Mouse (Mus musculus): ENCODE data around the gene Ncoa1. TPM values are rescaled to one million over a fixed set of nuclear protein-coding genes. Genes with fewer than 3 reads are reported as not detected.
"Not testable (repeated sequence)": the region's sequence is repeated elsewhere in the genome, so short reads cannot be mapped to it uniquely, and the experiment has no call there.

Gene Ncoa1
- polyA plus RNA-seq, 1 experiment from 2014 or later, result 7.2 TPM

- Histone ChIP-seq H3K4me3 (ENCODE audit: low read depth, low read length) (no peak overlapping the region), H3K27ac (ENCODE audit: low read depth, low read length) (no peak overlapping the region), H3K4me1 (replicated peaks; ENCODE audit: control insufficient read depth, insufficient read depth, low read length) (no peaks in the 10 kb centered on the region), H3K9me3 (ENCODE audit: control insufficient read depth, low read length) (no peaks in the 10 kb centered on the region), H3K9ac (ENCODE audit: low read depth, low read length) (no peak overlapping the region), H3K27me3 (ENCODE audit: control insufficient read depth, insufficient read depth, low read length) (no peaks in the 10 kb centered on the region), H3K36me3 (ENCODE audit: control insufficient read depth, insufficient read depth, low read length) (no peaks in the 10 kb centered on the region), H3K4me2 (replicated peaks; ENCODE audit: low read depth, low read length) (no peak overlapping the region)
- 90% methylated on average over 16 of the region's 16 CpGs for WGBS
- DNase-seq (ENCODE audit: low spot score) (no peak), ATAC-seq (ENCODE audit: low FRiP score) (no peak)
Measured at GRCm38 (mm10) chr12:4252742-4253655, 224.0 kb downstream of the Ncoa1 start.

GRCm38 (mm10) chr12:4249786-4250185, 227.2 kb downstream of the Ncoa1 start:
- 89% methylated on average over 6 of the region's 6 CpGs for WGBS
- Histone ChIP-seq H3K4me3 (ENCODE audit: low read depth, low read length) (no peak overlapping the region), H3K36me3 (ENCODE audit: control insufficient read depth, insufficient read depth, low read length) (no peaks in the 10 kb centered on the region), H3K4me1 (replicated peaks; ENCODE audit: control insufficient read depth, insufficient read depth, low read length) (no peaks in the 10 kb centered on the region), H3K27me3 (ENCODE audit: control insufficient read depth, insufficient read depth, low read length) (no peaks in the 10 kb centered on the region), H3K9me3 (ENCODE audit: control insufficient read depth, low read length) (no peaks in the 10 kb centered on the region), H3K9ac (ENCODE audit: low read depth, low read length) (no peak overlapping the region), H3K4me2 (replicated peaks; ENCODE audit: low read depth, low read length) (no peak overlapping the region), H3K27ac (ENCODE audit: low read depth, low read length) (no peak overlapping the region)
- no peak for ATAC-seq (ENCODE audit: low FRiP score)
- DNase-seq (ENCODE audit: low spot score), result no peak

GRCm38 (mm10) chr12:4245742-4246141, 231.2 kb downstream of the Ncoa1 start:
- Histone ChIP-seq H3K27ac (ENCODE audit: low read depth, low read length) (no peak overlapping the region), H3K36me3 (ENCODE audit: control insufficient read depth, insufficient read depth, low read length) (no peaks in the 10 kb centered on the region), H3K9me3 (ENCODE audit: control insufficient read depth, low read length) (no peaks in the 10 kb centered on the region), H3K4me3 (ENCODE audit: low read depth, low read length) (no peak overlapping the region), H3K9ac (ENCODE audit: low read depth, low read length) (no peak overlapping the region), H3K4me2 (replicated peaks; ENCODE audit: low read depth, low read length) (no peak overlapping the region), H3K4me1 (replicated peaks; ENCODE audit: control insufficient read depth, insufficient read depth, low read length) (no peaks in the 10 kb centered on the region), H3K27me3 (ENCODE audit: control insufficient read depth, insufficient read depth, low read length) (no peaks in the 10 kb centered on the region)
- no peak for ATAC-seq (ENCODE audit: low FRiP score)
- 89% methylated on average over 10 of the region's 10 CpGs for WGBS
- DNase-seq (ENCODE audit: low spot score), result no peak

GRCm38 (mm10) chr12:4243805-4244204, 233.2 kb downstream of the Ncoa1 start:
- no peak for ATAC-seq (ENCODE audit: low FRiP score)
- 81% methylated on average over 2 of the region's 2 CpGs for WGBS
- H3K9me3 ChIP-seq (ENCODE audit: control insufficient read depth, low read length), result no peaks in the 10 kb centered on the region
- no peaks in the 10 kb centered on the region for H3K4me1 ChIP-seq (replicated peaks; ENCODE audit: control insufficient read depth, insufficient read depth, low read length)
- H3K4me3 ChIP-seq (ENCODE audit: low read depth, low read length), result no peak overlapping the region
- no peaks in the 10 kb centered on the region for H3K36me3 ChIP-seq (ENCODE audit: control insufficient read depth, insufficient read depth, low read length)
- H3K4me2 ChIP-seq (replicated peaks; ENCODE audit: low read depth, low read length), result no peak overlapping the region
- DNase-seq (ENCODE audit: low spot score), result no peak
- H3K9ac ChIP-seq (ENCODE audit: low read depth, low read length), result no peak overlapping the region
- H3K27ac ChIP-seq (ENCODE audit: low read depth, low read length), result no peak overlapping the region
- no peaks in the 10 kb centered on the region for H3K27me3 ChIP-seq (ENCODE audit: control insufficient read depth, insufficient read depth, low read length)

- 79% methylated on average over 8 of the region's 8 CpGs for WGBS
- H3K27ac ChIP-seq (ENCODE audit: low read depth, low read length); H3K27me3 ChIP-seq (ENCODE audit: control insufficient read depth, insufficient read depth, low read length); H3K4me3 ChIP-seq (ENCODE audit: low read depth, low read length); ATAC-seq (ENCODE audit: low FRiP score); H3K9ac ChIP-seq (ENCODE audit: low read depth, low read length); H3K4me1 ChIP-seq (replicated peaks; ENCODE audit: control insufficient read depth, insufficient read depth, low read length); H3K4me2 ChIP-seq (replicated peaks; ENCODE audit: low read depth, low read length); H3K9me3 ChIP-seq (ENCODE audit: control insufficient read depth, low read length); H3K36me3 ChIP-seq (ENCODE audit: control insufficient read depth, insufficient read depth, low read length); DNase-seq (ENCODE audit: low spot score): not testable (repeated sequence)
Measured at GRCm38 (mm10) chr12:4240281-4240680, 236.7 kb downstream of the Ncoa1 start.

DNA sequence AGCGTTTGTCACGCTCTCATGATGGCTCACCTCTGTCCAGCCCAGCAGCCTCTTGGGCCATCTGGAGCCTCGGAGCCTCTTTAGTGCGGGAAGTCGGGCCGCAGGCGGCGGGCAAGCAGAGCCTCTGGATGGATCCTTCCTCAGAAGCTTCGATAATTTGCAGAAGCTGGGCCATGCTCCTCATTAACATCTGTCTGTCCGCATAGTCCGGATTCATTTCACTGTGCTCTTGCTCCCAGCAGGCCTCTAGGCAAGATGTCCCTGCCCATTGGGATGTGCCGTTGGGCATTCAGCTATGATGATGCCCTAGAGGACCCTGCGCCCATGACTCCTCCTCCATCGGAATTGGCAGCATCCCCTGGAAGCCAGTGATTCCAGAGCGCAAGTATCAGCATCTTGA, 239.5 kb downstream of the Ncoa1 start:
- Histone ChIP-seq H3K4me1 (replicated peaks; ENCODE audit: control insufficient read depth, insufficient read depth, low read length) (no peaks in the 10 kb centered on the region), H3K9ac (ENCODE audit: low read depth, low read length) (no peak overlapping the region), H3K9me3 (ENCODE audit: control insufficient read depth, low read length) (no peaks in the 10 kb centered on the region), H3K27me3 (ENCODE audit: control insufficient read depth, insufficient read depth, low read length) (no peaks in the 10 kb centered on the region), H3K4me2 (replicated peaks; ENCODE audit: low read depth, low read length) (no peak overlapping the region), H3K27ac (ENCODE audit: low read depth, low read length) (no peak overlapping the region), H3K4me3 (ENCODE audit: low read depth, low read length) (no peak overlapping the region), H3K36me3 (ENCODE audit: control insufficient read depth, insufficient read depth, low read length) (no peaks in the 10 kb centered on the region)
- no peak for DNase-seq (ENCODE audit: low spot score)
- 95% methylated on average over 15 of the region's 15 CpGs for WGBS
- no peak for ATAC-seq (ENCODE audit: low FRiP score)

- Histone ChIP-seq H3K36me3 (ENCODE audit: control insufficient read depth, insufficient read depth, low read length) (no peaks in the 10 kb centered on the region), H3K4me3 (ENCODE audit: low read depth, low read length) (peak within 1 kb of the TSS; percentile 54), H3K4me1 (replicated peaks; ENCODE audit: control insufficient read depth, insufficient read depth, low read length) (no peaks in the 10 kb centered on the region), H3K27ac (ENCODE audit: low read depth, low read length) (peak within 1 kb of the TSS; percentile 76), H3K4me2 (replicated peaks; ENCODE audit: low read depth, low read length) (peak within 1 kb of the TSS; percentile 50), H3K27me3 (ENCODE audit: control insufficient read depth, insufficient read depth, low read length) (no peaks in the 10 kb centered on the region), H3K9ac (ENCODE audit: low read depth, low read length) (peak within 1 kb of the TSS; percentile 56), H3K9me3 (ENCODE audit: control insufficient read depth, low read length) (no peaks in the 10 kb centered on the region)
- peak; percentile 94 for DNase-seq (ENCODE audit: low spot score)
- under 1% methylated on average over 50 of the region's 50 CpGs for WGBS
- ATAC-seq (ENCODE audit: low FRiP score), result peak; percentile 99
Measured at GRCm38 (mm10) chr12:4233572-4234508, 243.1 kb downstream of the Ncoa1 start, which contains the start of the genes Ptrhd1 and Cenpo. Ptrhd1 (plus strand) TSS chr12:4234027. Cenpo (minus strand) TSS chr12:4234294.

DNA sequence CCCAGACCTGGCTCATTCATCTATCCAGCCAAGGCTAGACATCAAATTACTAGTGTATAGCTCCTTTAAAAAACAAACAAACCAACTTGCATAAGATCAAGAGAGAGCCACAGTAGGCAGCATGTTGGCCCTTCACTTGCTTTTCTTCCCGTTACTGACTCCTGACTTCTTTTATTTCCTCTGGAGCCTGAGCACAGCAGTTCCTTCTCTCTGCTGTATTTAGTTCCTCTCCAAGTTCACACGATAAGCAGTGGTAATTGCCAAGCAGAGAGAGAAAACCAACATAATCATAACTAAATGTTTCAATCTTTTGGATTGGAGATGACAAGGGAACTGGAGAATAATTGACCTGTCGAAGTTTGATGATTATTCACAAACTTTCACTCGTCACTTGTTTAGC, 244.2 kb downstream of the Ncoa1 start:
- Histone ChIP-seq H3K27me3 (ENCODE audit: control insufficient read depth, insufficient read depth, low read length) (no peaks in the 10 kb centered on the region), H3K9me3 (ENCODE audit: control insufficient read depth, low read length) (no peaks in the 10 kb centered on the region), H3K4me2 (replicated peaks; ENCODE audit: low read depth, low read length) (peak overlapping the region; percentile 19; the same call in 1 of the 2 replicates), H3K36me3 (ENCODE audit: control insufficient read depth, insufficient read depth, low read length) (no peaks in the 10 kb centered on the region), H3K4me1 (replicated peaks; ENCODE audit: control insufficient read depth, insufficient read depth, low read length) (no peaks in the 10 kb centered on the region), H3K4me3 (ENCODE audit: low read depth, low read length) (peak overlapping the region; percentile 54), H3K27ac (ENCODE audit: low read depth, low read length) (no peak overlapping the region), H3K9ac (ENCODE audit: low read depth, low read length) (no peak overlapping the region)
- DNase-seq (ENCODE audit: low spot score), result no peak
- WGBS, result 69% methylated on average over 4 of the region's 4 CpGs
- ATAC-seq (ENCODE audit: low FRiP score), result no peak
